Comparison of ENCODE assay signal across 11 mouse cellular contexts in genomic region chr5:101767086-101767485, GRCm38 (mm10). TPM values are rescaled to one million over a fixed set of nuclear protein-coding genes. Genes with fewer than 3 reads are reported as not detected.
A peak's percentile ranks its signal among the peaks of the same experiment; 100 is the strongest.
DNase-seq lines count a peak whose midpoint lies in the region; ATAC-seq and TF ChIP-seq lines count a peak whose summit lies in the region.
"Had no signal": no experiment of that assay in that cellular context is flagged by ENCODE, and none has a peak within 500 bp of the region (broad histone marks: within the 10 kb centered on the region; RNA-seq: fewer than 3 reads in every experiment).

No protein-coding gene starts in this region.

- no peaks in the 10 kb centered on the region for H3K9me3 ChIP-seq in kidney, embryonic 16.5 days (ENCODE audit: low read length)
- no peaks in the 10 kb centered on the region for H3K9me3 ChIP-seq in midbrain, postnatal 0 days (ENCODE audit: low read length)
- H3K9me3 ChIP-seq in midbrain, embryonic 13.5 days: no peaks in the 10 kb centered on the region
- H3K9me3 ChIP-seq in intestine, embryonic 16.5 days (ENCODE audit: control insufficient read depth, low read length): no peaks in the 10 kb centered on the region

- H3K27me3 ChIP-seq in kidney, embryonic 16.5 days (ENCODE audit: insufficient read depth, low read length): peaks cover 32% of the 10 kb centered on the region; the same call in 1 of the 2 replicates
- H3K27me3 ChIP-seq in midbrain, postnatal 0 days (ENCODE audit: insufficient read depth, low read length): peaks cover 33% of the 10 kb centered on the region
- H3K27me3 ChIP-seq in midbrain, embryonic 13.5 days: peaks cover 76% of the 10 kb centered on the region
- no peaks in the 10 kb centered on the region for H3K27me3 ChIP-seq in intestine, embryonic 16.5 days (replicated peaks; ENCODE audit: control insufficient read depth, insufficient read depth, low read length)

- peaks cover 17% of the 10 kb centered on the region; the same call in 1 of the 2 replicates for H3K4me1 ChIP-seq in kidney, embryonic 16.5 days (ENCODE audit: insufficient read depth, low read length)
- H3K4me1 ChIP-seq in midbrain, postnatal 0 days (ENCODE audit: insufficient read depth, low read length): 0 out of 2 replicates have a peak, but pooled peaks cover 2% of the 10 kb centered on the region
- H3K4me1 ChIP-seq in midbrain, embryonic 13.5 days (replicated peaks): peaks cover 10% of the 10 kb centered on the region
- peaks cover 14% of the 10 kb centered on the region for H3K4me1 ChIP-seq in intestine, embryonic 16.5 days (ENCODE audit: control insufficient read depth, insufficient read depth, low read length)

- no peak for ATAC-seq in kidney, embryonic 16.5 days (ENCODE audit: low FRiP score, low TSS enrichment)
- ATAC-seq in midbrain, postnatal 0 days (ENCODE audit: low FRiP score): no peak
- ATAC-seq in midbrain, embryonic 13.5 days: no peak
- ATAC-seq in intestine, embryonic 16.5 days: no peak

- WGBS in kidney, embryonic 16.5 days: 64% methylated on average over 5 of the region's 5 CpGs
- 74% methylated on average over 5 of the region's 5 CpGs for WGBS in midbrain, postnatal 0 days
- WGBS in midbrain, embryonic 13.5 days: 69% methylated on average over 5 of the region's 5 CpGs
- 52% methylated on average over 5 of the region's 5 CpGs for WGBS in intestine, embryonic 16.5 days

- peak overlapping the region; percentile 100 for H3K4me2 ChIP-seq in kidney, embryonic 16.5 days (replicated peaks; ENCODE audit: low read depth, low read length)
- H3K4me2 ChIP-seq in midbrain, postnatal 0 days (ENCODE audit: low read depth, low read length, poor library complexity, severe bottlenecking): peak overlapping the region; percentile 19; the same call in 1 of the 2 replicates
- H3K4me2 ChIP-seq in midbrain, embryonic 13.5 days (replicated peaks): no peak overlapping the region
- H3K4me2 ChIP-seq in intestine, embryonic 16.5 days (ENCODE audit: low read depth, low read length): peak overlapping the region; percentile 95

- H3K4me3 ChIP-seq in kidney, embryonic 16.5 days (ENCODE audit: low read length): peak overlapping the region; percentile 78; the same call in 1 of the 2 replicates
- peak overlapping the region; percentile 12; the same call in 1 of the 2 replicates for H3K4me3 ChIP-seq in midbrain, postnatal 0 days (ENCODE audit: low read depth, low read length)
- H3K4me3 ChIP-seq in midbrain, embryonic 13.5 days (replicated peaks): no peak overlapping the region
- peak overlapping the region; percentile 82 for H3K4me3 ChIP-seq in intestine, embryonic 16.5 days (ENCODE audit: low read length)

- no peak overlapping the region for H3K9ac ChIP-seq in kidney, embryonic 16.5 days (replicated peaks; ENCODE audit: low read length)
- no peak overlapping the region for H3K9ac ChIP-seq in midbrain, postnatal 0 days (replicated peaks; ENCODE audit: low read length, poor library complexity, severe bottlenecking)
- no peak overlapping the region for H3K9ac ChIP-seq in midbrain, embryonic 13.5 days (replicated peaks)
- H3K9ac ChIP-seq in intestine, embryonic 16.5 days (ENCODE audit: low read depth, low read length): no peak overlapping the region

- TF ChIP-seq CTCF in midbrain, postnatal 0 days (IDR thresholded peaks at IDR 0.05): no peak

- DNase-seq in kidney, adult 18-20 months: no peak
- no peak for DNase-seq in midbrain, postnatal 0 days (ENCODE audit: low spot score)
- DNase-seq in spleen, postnatal 10 days (ENCODE audit: low spot score in 2 of 2): no peak
- no peak for DNase-seq in ovary, adult 18-20 months (ENCODE audit: low spot score)
- DNase-seq: cerebellum, postnatal 25 days; heart, postnatal 4 days; left cerebral cortex, postnatal 4 days; thymus, postnatal 25 days had no signal

- no peak overlapping the region for H3K27ac ChIP-seq in kidney, embryonic 16.5 days (ENCODE audit: low read length)
- no peak overlapping the region for H3K27ac ChIP-seq in midbrain, postnatal 0 days (ENCODE audit: low read depth, low read length)
- H3K27ac ChIP-seq in midbrain, embryonic 13.5 days: no peak overlapping the region
- H3K27ac ChIP-seq in intestine, embryonic 16.5 days (ENCODE audit: low read length): 0 out of 2 replicates have a peak overlapping the region, but pooled peaks have one; percentile 21

- no peaks in the 10 kb centered on the region for H3K36me3 ChIP-seq in kidney, embryonic 16.5 days (ENCODE audit: insufficient read depth, low read length)
- no peaks in the 10 kb centered on the region for H3K36me3 ChIP-seq in midbrain, postnatal 0 days (ENCODE audit: insufficient read depth, low read length)
- H3K36me3 ChIP-seq in midbrain, embryonic 13.5 days: no peaks in the 10 kb centered on the region
- H3K36me3 ChIP-seq in intestine, embryonic 16.5 days (ENCODE audit: control insufficient read depth, insufficient read depth, low read length): no peaks in the 10 kb centered on the region

RNA-seq across cellular contexts. Expression of gene Cds1, which starts 2.2 kb away (rescaled TPM):
- 15.8 and 16.0 TPM in 2 replicates for polyA plus RNA-seq in kidney, embryonic 16.5 days (2015; fragmentation: Nextera tagmentation; extraction: Ambion mirVana)
- total RNA-seq in midbrain, postnatal 0 days (2014; rRNA removed): 16.2 and 16.9 TPM in 2 replicates
- polyA plus RNA-seq in midbrain, postnatal 0 days (2015; fragmentation: Nextera tagmentation; extraction: Ambion mirVana): 8.7 and 9.2 TPM in 2 replicates
- 3.0 and 3.7 TPM in 2 replicates for polyA plus RNA-seq in midbrain, embryonic 13.5 days (2015; fragmentation: Nextera tagmentation; extraction: Ambion mirVana)
- 24.8 and 30.2 TPM in 2 replicates for polyA plus RNA-seq in intestine, embryonic 16.5 days (2015; fragmentation: Nextera tagmentation; extraction: Ambion mirVana)
